Mouse (Mus musculus): Measurements from ENCODE around the gene Immt.

- TF ChIP-seq CTCF (IDR thresholded peaks at IDR 0.05; ENCODE audit: low read depth) (no peak), EP300 (optimal IDR thresholded peaks at IDR 0.05) (no peak)
These were observed 9.6 kb downstream of the Immt start for GRCm38 (mm10) chr6:71840597-71841290.
